Mouse (Mus musculus) stomach, embryonic 15.5 days (tissue): Measurements from ENCODE around the gene Gm9844. TPM values are rescaled to one million over a fixed set of nuclear protein-coding genes. Genes with fewer than 3 reads are reported as not detected.

Source experiments
- ATAC-seq: fragments of 200-750 bp; cut with Nextera tagmentation; 2 replicates; pipeline ENCODE4 v1.8.0; 2017; ENCODE audit warnings: low read depth, moderate number of reproducible peaks, moderate TSS enrichment; ENCODE audit not compliant: insufficient read depth, low FRiP score
- H3K27ac ChIP-seq: fragments of 300-500 bp; sonication (generic); 2 replicates; pipeline ENCODE4 v1.5.1; 2015; ENCODE audit warnings: mild to moderate bottlenecking, inconsistent platforms
- H3K27me3 ChIP-seq: fragments of 300-500 bp; sonication (generic); replicated peaks from 2 replicates; pipeline ENCODE4 v1.6.1; 2015; ENCODE audit warnings: inconsistent platforms
- H3K36me3 ChIP-seq: fragments of 300-500 bp; sonication (generic); 2 replicates; pipeline ENCODE4 v1.6.1; 2015; ENCODE audit warnings: inconsistent platforms
- H3K4me1 ChIP-seq: fragments of 300-500 bp; sonication (generic); 2 replicates; pipeline ENCODE4 v1.6.1; 2015; ENCODE audit warnings: inconsistent platforms
- H3K4me2 ChIP-seq: fragments of 300-500 bp; sonication (generic); 2 replicates; pipeline ENCODE4 v1.6.1; 2015; ENCODE audit warnings: mild to moderate bottlenecking, inconsistent platforms
- H3K4me3 ChIP-seq: fragments of 300-500 bp; sonication (generic); replicated peaks from 2 replicates; pipeline ENCODE4 v1.5.1; 2015; ENCODE audit warnings: inconsistent platforms
- H3K9ac ChIP-seq: fragments of 300-500 bp; sonication (generic); 2 replicates; pipeline ENCODE4 v1.6.1; 2015; ENCODE audit warnings: inconsistent platforms
- H3K9me3 ChIP-seq: fragments of 300-500 bp; sonication (generic); 2 replicates; pipeline ENCODE4 v1.6.1; 2016; ENCODE audit warnings: inconsistent platforms
- WGBS: fragments of 180-500 bp; shearing (Covaris S2); methylation state at CpG from one replicate; pipeline ENCODE4 v1.1.7; 2015; 5-methylcytosine and 5-hydroxymethylcytosine counted together
- polyA plus RNA-seq: library from polyadenylated mRNA; unstranded; fragments of >200 nt; fragmentation: Nextera tagmentation; extraction: Ambion mirVana; gene quantifications from 2 replicates; pipeline ENCODE4 v1.2.1, GENCODE M21; 2015

Gm9844 gene
- polyA plus RNA-seq, 1 experiment from 2014 or later, result 34.6 TPM

DNA sequence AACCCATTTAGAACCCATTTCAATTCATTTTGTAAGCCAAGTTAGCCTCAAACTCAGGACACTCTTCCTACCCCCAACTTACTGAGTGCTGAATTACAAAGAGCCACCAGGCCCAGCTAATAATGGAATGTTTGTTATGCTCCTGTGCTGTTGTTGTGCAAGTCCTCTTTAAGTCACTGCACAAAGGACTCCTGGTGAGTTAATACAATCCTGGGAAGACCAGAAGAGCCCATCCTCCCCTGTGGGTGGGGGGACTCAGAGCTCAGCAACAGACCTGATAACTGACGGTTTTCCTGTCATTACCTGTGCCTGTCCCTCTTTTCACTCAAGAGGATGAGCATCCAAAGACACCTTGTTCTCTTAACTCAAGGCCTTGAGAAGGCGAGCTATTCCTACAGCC lies 17.6 kb downstream of the Gm9844 start:
- no peaks in the 10 kb centered on the region for H3K9me3 ChIP-seq
- no peaks in the 10 kb centered on the region for H3K27me3 ChIP-seq
- no peaks in the 10 kb centered on the region for H3K4me1 ChIP-seq
- H3K4me2 ChIP-seq, result no peak overlapping the region
- no peak overlapping the region for H3K27ac ChIP-seq
- no peak overlapping the region for H3K4me3 ChIP-seq
- H3K9ac ChIP-seq, result no peak overlapping the region
- H3K36me3 ChIP-seq, result no peaks in the 10 kb centered on the region
- 51% methylated on average over 2 of the region's 2 CpGs for WGBS
- no peak for ATAC-seq

- WGBS, result 89% methylated on average over 9 of the region's 9 CpGs
- peaks cover 9% of the 10 kb centered on the region; the same call in 1 of the 2 replicates for H3K36me3 ChIP-seq
- ATAC-seq, result no peak
Observed at GRCm38 (mm10) chr7:24882416-24883199, 20.6 kb downstream of the Gm9844 start.

DNA sequence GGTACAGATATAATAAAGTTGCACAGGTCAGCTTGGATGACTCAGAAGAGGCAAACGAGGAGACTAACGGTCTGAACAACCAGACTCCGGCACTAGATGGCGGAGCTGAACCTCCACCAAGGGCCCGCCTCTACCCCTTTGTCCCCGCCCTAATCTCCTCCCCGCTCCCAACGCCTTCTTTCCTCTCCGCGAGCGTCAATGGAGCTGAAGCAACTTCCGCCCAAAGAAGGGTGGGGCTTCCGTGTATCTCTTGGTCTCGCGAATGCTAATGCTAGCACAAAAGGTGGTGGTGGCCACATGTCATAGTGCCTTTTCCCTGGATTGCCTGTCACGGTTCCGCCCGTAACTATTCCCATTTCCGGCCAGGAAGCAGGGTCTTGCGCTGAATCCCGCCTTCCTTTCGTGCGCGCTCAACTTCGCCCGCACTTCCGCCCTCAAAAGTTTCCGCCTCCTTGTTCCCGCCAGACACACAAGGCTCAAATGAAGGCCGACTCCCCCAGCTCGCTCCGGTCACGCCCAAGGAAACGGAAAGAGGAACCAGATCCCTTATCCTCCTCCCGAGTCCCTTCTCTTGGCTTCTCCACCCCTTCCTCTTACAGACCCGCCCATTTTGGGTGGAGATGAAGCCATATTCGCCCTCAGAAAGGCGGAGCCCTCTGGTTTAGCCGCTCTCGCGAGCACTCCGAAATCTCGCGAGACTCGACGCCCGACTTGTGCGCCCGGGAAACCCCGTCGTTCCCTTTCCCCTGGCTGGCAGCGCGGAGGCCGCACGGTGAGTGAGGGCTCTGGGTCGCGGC lies 22.1 kb downstream of the Gm9844 start, which contains the start of gene Rps19:
TSS of gene Rps19 (plus strand) at position 476 of the 797 bp plus-strand sequence.
- Histone ChIP-seq H3K9me3 (no peaks in the 10 kb centered on the region), H3K36me3 (peaks cover 21% of the 10 kb centered on the region), H3K4me2 (peak within 1 kb of the TSS; percentile 67), H3K27ac (peak within 1 kb of the TSS; percentile 89), H3K4me1 (peaks cover 18% of the 10 kb centered on the region), H3K4me3 (peak within 1 kb of the TSS; percentile 81), H3K9ac (peak within 1 kb of the TSS; percentile 100), H3K27me3 (no peaks in the 10 kb centered on the region)
- under 1% methylated on average over 57 of the region's 57 CpGs for WGBS
- peak; percentile 94 for ATAC-seq

More at GRCm38 (mm10) chr7:24882416-24883199, 20.6 kb downstream of the Gm9844 start:
- no peak overlapping the region for H3K4me2 ChIP-seq
- no peaks in the 10 kb centered on the region for H3K27me3 ChIP-seq
- no peak overlapping the region for H3K9ac ChIP-seq
- no peaks in the 10 kb centered on the region for H3K9me3 ChIP-seq
- no peak overlapping the region for H3K4me3 ChIP-seq
- peaks cover 18% of the 10 kb centered on the region for H3K4me1 ChIP-seq
- no peak overlapping the region for H3K27ac ChIP-seq

GRCm38 (mm10) chr7:24884693-24885291 lies 22.8 kb downstream of the Gm9844 start:
- H3K9ac ChIP-seq, result peak overlapping the region; percentile 100
- H3K4me2 ChIP-seq, result peak overlapping the region; percentile 67
- peak overlapping the region; percentile 89 for H3K27ac ChIP-seq
- H3K27me3 ChIP-seq, result no peaks in the 10 kb centered on the region
- H3K4me1 ChIP-seq, result peaks cover 18% of the 10 kb centered on the region
- ATAC-seq, result no peak
- peaks cover 28% of the 10 kb centered on the region for H3K36me3 ChIP-seq
- under 1% methylated on average over 47 of the region's 47 CpGs for WGBS
- no peaks in the 10 kb centered on the region for H3K9me3 ChIP-seq
- H3K4me3 ChIP-seq, result peak overlapping the region; percentile 81

- Histone ChIP-seq H3K4me3 (peak overlapping the region; percentile 81), H3K4me2 (peak overlapping the region; percentile 67), H3K9me3 (no peaks in the 10 kb centered on the region), H3K27me3 (no peaks in the 10 kb centered on the region), H3K27ac (peak overlapping the region; percentile 89; the same call in 1 of the 2 replicates), H3K4me1 (peaks cover 18% of the 10 kb centered on the region), H3K9ac (peak overlapping the region; percentile 100), H3K36me3 (peaks cover 36% of the 10 kb centered on the region)
- no peak for ATAC-seq
- WGBS, result 24% methylated on average over 12 of the region's 12 CpGs
Observed at GRCm38 (mm10) chr7:24885468-24886307, 23.7 kb downstream of the Gm9844 start.

GRCm38 (mm10) chr7:24886308-24886633 lies 24.3 kb downstream of the Gm9844 start:
- 58% methylated on average over 4 of the region's 4 CpGs for WGBS
- Histone ChIP-seq H3K36me3 (peaks cover 39% of the 10 kb centered on the region), H3K9ac (peak overlapping the region; percentile 100), H3K4me3 (peak overlapping the region; percentile 81), H3K27ac (peak overlapping the region; percentile 54; the same call in 1 of the 2 replicates), H3K27me3 (no peaks in the 10 kb centered on the region), H3K4me2 (peak overlapping the region; percentile 67), H3K4me1 (peaks cover 18% of the 10 kb centered on the region), H3K9me3 (no peaks in the 10 kb centered on the region)
- ATAC-seq, result no peak

DNA sequence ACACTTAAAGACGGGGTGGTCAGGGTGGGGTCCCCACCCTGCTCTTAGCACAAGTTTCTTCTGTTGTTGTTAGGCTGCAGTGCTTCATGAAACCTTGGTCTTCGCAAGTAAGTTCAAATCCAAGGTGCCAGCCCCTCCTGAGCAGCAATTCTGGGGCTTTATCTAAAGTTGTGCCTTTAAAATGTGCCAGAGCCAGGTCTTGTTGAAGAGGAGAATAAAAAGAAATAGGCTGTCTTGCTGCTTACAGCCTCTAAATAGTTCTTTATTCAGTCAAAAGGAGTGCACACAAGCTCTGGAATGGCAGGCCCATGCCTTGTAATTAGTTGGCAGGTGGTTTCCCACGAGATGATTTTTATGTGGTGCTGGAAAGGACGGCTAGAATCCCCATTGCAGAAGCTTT lies 25.1 kb downstream of the Gm9844 start:
- peak overlapping the region; percentile 67 for H3K4me2 ChIP-seq
- H3K4me3 ChIP-seq, result no peak overlapping the region
- peaks cover 18% of the 10 kb centered on the region for H3K4me1 ChIP-seq
- ATAC-seq, result no peak
- peaks cover 39% of the 10 kb centered on the region for H3K36me3 ChIP-seq
- H3K27ac ChIP-seq, result no peak overlapping the region
- H3K9ac ChIP-seq, result no peak overlapping the region
- H3K27me3 ChIP-seq, result no peaks in the 10 kb centered on the region
- no peaks in the 10 kb centered on the region for H3K9me3 ChIP-seq
- 67% methylated on average over 4 of the region's 4 CpGs for WGBS

- Histone ChIP-seq H3K4me3 (no peak overlapping the region), H3K4me1 (peaks cover 18% of the 10 kb centered on the region), H3K27ac (peak overlapping the region; percentile 45; the same call in 1 of the 2 replicates), H3K27me3 (no peaks in the 10 kb centered on the region), H3K36me3 (peaks cover 39% of the 10 kb centered on the region), H3K4me2 (no peak overlapping the region), H3K9me3 (no peaks in the 10 kb centered on the region), H3K9ac (no peak overlapping the region)
- WGBS, result 79% methylated on average over 6 of the region's 6 CpGs
- no peak for ATAC-seq
Observed at GRCm38 (mm10) chr7:24889431-24890220, 27.6 kb downstream of the Gm9844 start.

GRCm38 (mm10) chr7:24890281-24891216 lies 28.5 kb downstream of the Gm9844 start:
- peak; percentile 47; the same call in 1 of the 2 replicates for ATAC-seq
- H3K9ac ChIP-seq, result no peak overlapping the region
- WGBS, result 32% methylated on average over 10 of the region's 10 CpGs

More at GRCm38 (mm10) chr7:24890281-24891216, 28.5 kb downstream of the Gm9844 start:
- Histone ChIP-seq H3K4me1 (peaks cover 18% of the 10 kb centered on the region), H3K9me3 (no peaks in the 10 kb centered on the region), H3K4me2 (no peak overlapping the region), H3K4me3 (no peak overlapping the region), H3K27ac (0 out of 2 replicates have a peak overlapping the region, but pooled peaks have one; percentile 45), H3K27me3 (no peaks in the 10 kb centered on the region), H3K36me3 (peaks cover 39% of the 10 kb centered on the region)
